Mouse (Mus musculus): Measurements from ENCODE around the gene Serpina12. TPM values are rescaled to one million over a fixed set of nuclear protein-coding genes. Genes with fewer than 3 reads are reported as not detected.

Gene Serpina12
- 0.12 TPM in 1 of 2 replicates, not detected in the other for polyA plus RNA-seq (2012; rRNA removed)

GRCm38 (mm10) chr12:104044343-104044742, at the start of gene Serpina12:
TSS of gene Serpina12 (minus strand) at chr12:104044443.
- TF ChIP-seq POLR2A (IDR thresholded peaks at IDR 0.05; ENCODE audit: borderline replicate concordance, extremely low read depth, low read depth, low read length) = no peak
- TF ChIP-seq CTCF (IDR thresholded peaks at IDR 0.05; ENCODE audit: insufficient read depth, low read length) = no peak
- WGBS = 83% methylated on average over 7 of the region's 7 CpGs
- Histone ChIP-seq H3K4me3 (replicated peaks; ENCODE audit: extremely low read depth, low read depth, low read length) (no peak within 1 kb of the TSS), H3K4me1 (ENCODE audit: control insufficient read depth, insufficient read depth, low read length) (no peaks in the 10 kb centered on the region)
- DNase-seq = no peak

GRCm38 (mm10) chr12:104091303-104091702, 47.1 kb upstream of the Serpina12 start:
- H3K4me1 ChIP-seq (ENCODE audit: control insufficient read depth, insufficient read depth, low read length) = no peaks in the 10 kb centered on the region
- 91% methylated on average over 1 of the region's 1 CpGs for WGBS
- DNase-seq = no peak
- H3K4me3 ChIP-seq (replicated peaks; ENCODE audit: extremely low read depth, low read depth, low read length) = no peak overlapping the region
- no peak for TF ChIP-seq CTCF (IDR thresholded peaks at IDR 0.05; ENCODE audit: insufficient read depth, low read length)

GRCm38 (mm10) chr12:104090119-104090518, 45.9 kb upstream of the Serpina12 start:
- DNase-seq = no peak
- H3K4me1 ChIP-seq (ENCODE audit: control insufficient read depth, insufficient read depth, low read length) = no peaks in the 10 kb centered on the region
- H3K4me3 ChIP-seq (replicated peaks; ENCODE audit: extremely low read depth, low read depth, low read length) = no peak overlapping the region
- 52% methylated on average over 2 of the region's 2 CpGs for WGBS
- TF ChIP-seq CTCF (IDR thresholded peaks at IDR 0.05; ENCODE audit: insufficient read depth, low read length) (no peak), POLR2A (IDR thresholded peaks at IDR 0.05; ENCODE audit: borderline replicate concordance, extremely low read depth, low read depth, low read length) (no peak)

- no peak for TF ChIP-seq CTCF (IDR thresholded peaks at IDR 0.05; ENCODE audit: insufficient read depth, low read length)
- no peak for TF ChIP-seq POLR2A (IDR thresholded peaks at IDR 0.05; ENCODE audit: borderline replicate concordance, extremely low read depth, low read depth, low read length)
- 67% methylated on average over 5 of the region's 5 CpGs for WGBS
- Histone ChIP-seq H3K4me3 (replicated peaks; ENCODE audit: extremely low read depth, low read depth, low read length) (no peak overlapping the region), H3K4me1 (ENCODE audit: control insufficient read depth, insufficient read depth, low read length) (no peaks in the 10 kb centered on the region)
- DNase-seq = no peak
Measured at GRCm38 (mm10) chr12:104072286-104072685, 28.0 kb upstream of the Serpina12 start.

- H3K4me3 ChIP-seq (replicated peaks; ENCODE audit: extremely low read depth, low read depth, low read length) = no peak overlapping the region
- no peak for TF ChIP-seq POLR2A (IDR thresholded peaks at IDR 0.05; ENCODE audit: borderline replicate concordance, extremely low read depth, low read depth, low read length)
- TF ChIP-seq CTCF (IDR thresholded peaks at IDR 0.05; ENCODE audit: insufficient read depth, low read length) = no peak
- WGBS = 19% methylated on average over 1 of the region's 1 CpGs
- DNase-seq = no peak
- H3K4me1 ChIP-seq (ENCODE audit: control insufficient read depth, insufficient read depth, low read length) = no peaks in the 10 kb centered on the region
Measured at GRCm38 (mm10) chr12:104071708-104072107, 27.5 kb upstream of the Serpina12 start.

GRCm38 (mm10) chr12:104069620-104070019, 25.4 kb upstream of the Serpina12 start:
- TF ChIP-seq POLR2A (IDR thresholded peaks at IDR 0.05; ENCODE audit: borderline replicate concordance, extremely low read depth, low read depth, low read length) (no peak), CTCF (IDR thresholded peaks at IDR 0.05; ENCODE audit: insufficient read depth, low read length) (peak; percentile 78)
- H3K4me3 ChIP-seq (replicated peaks; ENCODE audit: extremely low read depth, low read depth, low read length) = no peak overlapping the region
- 5% methylated on average over 2 of the region's 2 CpGs for WGBS
- DNase-seq = peak; percentile 67
- no peaks in the 10 kb centered on the region for H3K4me1 ChIP-seq (ENCODE audit: control insufficient read depth, insufficient read depth, low read length)

GRCm38 (mm10) chr12:104067549-104067948, 23.3 kb upstream of the Serpina12 start:
- TF ChIP-seq CTCF (IDR thresholded peaks at IDR 0.05; ENCODE audit: insufficient read depth, low read length) = no peak
- no peak for TF ChIP-seq POLR2A (IDR thresholded peaks at IDR 0.05; ENCODE audit: borderline replicate concordance, extremely low read depth, low read depth, low read length)
- peak; percentile 14 for DNase-seq
- H3K4me1 ChIP-seq (ENCODE audit: control insufficient read depth, insufficient read depth, low read length) = no peaks in the 10 kb centered on the region
- no peak overlapping the region for H3K4me3 ChIP-seq (replicated peaks; ENCODE audit: extremely low read depth, low read depth, low read length)
- WGBS = 19% methylated on average over 4 of the region's 4 CpGs

GRCm38 (mm10) chr12:104066241-104066640, 22.0 kb upstream of the Serpina12 start:
- no peaks in the 10 kb centered on the region for H3K4me1 ChIP-seq (ENCODE audit: control insufficient read depth, insufficient read depth, low read length)
- peak; percentile 50; the same call in 1 of the 2 replicates for TF ChIP-seq CTCF (IDR thresholded peaks at IDR 0.05; ENCODE audit: insufficient read depth, low read length)
- TF ChIP-seq POLR2A (IDR thresholded peaks at IDR 0.05; ENCODE audit: borderline replicate concordance, extremely low read depth, low read depth, low read length) = no peak
- DNase-seq = peak; percentile 31
- 31% methylated on average over 8 of the region's 8 CpGs for WGBS
- H3K4me3 ChIP-seq (replicated peaks; ENCODE audit: extremely low read depth, low read depth, low read length) = no peak overlapping the region

GRCm38 (mm10) chr12:104064996-104065395, 20.8 kb upstream of the Serpina12 start:
- Histone ChIP-seq H3K4me3 (replicated peaks; ENCODE audit: extremely low read depth, low read depth, low read length) (no peak overlapping the region), H3K4me1 (ENCODE audit: control insufficient read depth, insufficient read depth, low read length) (no peaks in the 10 kb centered on the region)
- 68% methylated on average over 4 of the region's 4 CpGs for WGBS
- no peak for DNase-seq
- TF ChIP-seq POLR2A (IDR thresholded peaks at IDR 0.05; ENCODE audit: borderline replicate concordance, extremely low read depth, low read depth, low read length) = no peak
- no peak for TF ChIP-seq CTCF (IDR thresholded peaks at IDR 0.05; ENCODE audit: insufficient read depth, low read length)

GRCm38 (mm10) chr12:104064532-104064931, 20.3 kb upstream of the Serpina12 start:
- 44% methylated on average over 4 of the region's 4 CpGs for WGBS
- TF ChIP-seq POLR2A (IDR thresholded peaks at IDR 0.05; ENCODE audit: borderline replicate concordance, extremely low read depth, low read depth, low read length) = no peak
- TF ChIP-seq CTCF (IDR thresholded peaks at IDR 0.05; ENCODE audit: insufficient read depth, low read length) = no peak
- no peak for DNase-seq
- Histone ChIP-seq H3K4me1 (ENCODE audit: control insufficient read depth, insufficient read depth, low read length) (no peaks in the 10 kb centered on the region), H3K4me3 (replicated peaks; ENCODE audit: extremely low read depth, low read depth, low read length) (no peak overlapping the region)

Data from lung, adult 2 months (tissue).